Comparison of ENCODE assay signal across 17 mouse cellular contexts in the genomic region with DNA sequence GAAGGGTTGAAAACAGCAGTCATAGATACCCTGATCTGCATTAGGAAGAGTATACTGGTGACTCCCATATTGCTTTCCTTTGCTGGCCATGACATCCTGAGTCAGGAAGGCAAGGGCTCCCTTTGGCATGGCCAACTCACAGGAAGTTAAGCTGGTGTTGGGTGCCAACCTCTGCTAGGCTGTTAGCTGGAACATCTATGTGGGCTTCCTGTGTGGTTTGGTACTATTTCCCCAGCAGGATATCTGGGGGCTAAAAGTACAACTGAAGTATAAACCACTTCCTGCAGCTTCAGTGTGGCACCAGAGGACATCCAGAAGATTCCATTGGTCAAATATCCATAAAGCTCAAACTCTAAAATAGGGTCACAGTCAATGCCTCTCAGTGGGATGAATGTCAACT.
A peak's percentile ranks its signal among the peaks of the same experiment; 100 is the strongest.
DNase-seq lines count a peak whose midpoint lies in the region; ATAC-seq and TF ChIP-seq lines count a peak whose summit lies in the region.
"Had no signal": no experiment of that assay in that cellular context is flagged by ENCODE, and none has a peak within 500 bp of the region (broad histone marks: within the 10 kb centered on the region; RNA-seq: fewer than 3 reads in every experiment).

No protein-coding gene starts in this region.

- H3K9ac ChIP-seq in heart, embryonic 11.5 days (ENCODE audit: low read depth, low read length) = no peak overlapping the region
- H3K9ac ChIP-seq in kidney, embryonic 15.5 days = no peak overlapping the region
- H3K9ac ChIP-seq: forebrain, embryonic 13.5 days; hindbrain, embryonic 14.5 days; liver, embryonic 15.5 days; neural tube, embryonic 15.5 days had no signal

- H3K36me3 ChIP-seq in heart, embryonic 11.5 days (ENCODE audit: control insufficient read depth, insufficient read depth, low read length) = no peaks in the 10 kb centered on the region
- no peaks in the 10 kb centered on the region for H3K36me3 ChIP-seq in kidney, embryonic 15.5 days
- H3K36me3 ChIP-seq: liver, embryonic 15.5 days; neural tube, embryonic 15.5 days had no signal

- H3K27ac ChIP-seq in heart, embryonic 11.5 days (ENCODE audit: low read depth, low read length) = no peak overlapping the region
- no peak overlapping the region for H3K27ac ChIP-seq in kidney, embryonic 15.5 days
- H3K27ac ChIP-seq: forebrain, embryonic 13.5 days; hindbrain, embryonic 14.5 days; liver, embryonic 15.5 days; neural tube, embryonic 15.5 days had no signal

- H3K27me3 ChIP-seq in heart, embryonic 11.5 days (ENCODE audit: control insufficient read depth, insufficient read depth, low read length) = no peaks in the 10 kb centered on the region
- H3K27me3 ChIP-seq in kidney, embryonic 15.5 days = no peaks in the 10 kb centered on the region
- H3K27me3 ChIP-seq: forebrain, embryonic 13.5 days; liver, embryonic 15.5 days; neural tube, embryonic 15.5 days had no signal

- no peaks in the 10 kb centered on the region for H3K9me3 ChIP-seq in heart, embryonic 11.5 days (replicated peaks; ENCODE audit: control insufficient read depth, low read length)
- no peaks in the 10 kb centered on the region for H3K9me3 ChIP-seq in kidney, embryonic 15.5 days (replicated peaks)
- H3K9me3 ChIP-seq: forebrain, embryonic 13.5 days; liver, embryonic 15.5 days; neural tube, embryonic 15.5 days had no signal

- DNase-seq in heart, adult 11 months = peak; percentile 80
- DNase-seq in naive thymus-derived CD4-positive, alpha-beta T cell, adult 2 months (ENCODE audit: low read depth) = peak; percentile 65
- DNase-seq in thymus, postnatal 25 days = peak; percentile 54
- no peak for DNase-seq in retina, postnatal 1 day
- no peak for DNase-seq in lung, adult 2 months
- DNase-seq: adrenal gland, adult 8-10 months; cerebellum, adult 18-20 months; kidney, adult 8-10 months; kidney, postnatal 4 days; layer of hippocampus, postnatal 36 days had no signal

- H3K4me2 ChIP-seq in heart, embryonic 11.5 days = no peak overlapping the region
- no peak overlapping the region for H3K4me2 ChIP-seq in kidney, embryonic 15.5 days
- H3K4me2 ChIP-seq: forebrain, embryonic 13.5 days; hindbrain, embryonic 14.5 days; liver, embryonic 15.5 days; neural tube, embryonic 15.5 days had no signal

- TF ChIP-seq CTCF in lung, adult 2 months (IDR thresholded peaks at IDR 0.05; ENCODE audit: insufficient read depth, low read length) = no peak

- no peaks in the 10 kb centered on the region for H3K4me1 ChIP-seq in heart, embryonic 11.5 days (ENCODE audit: control insufficient read depth, insufficient read depth, low read length)
- H3K4me1 ChIP-seq in kidney, embryonic 15.5 days = no peaks in the 10 kb centered on the region
- H3K4me1 ChIP-seq in lung, adult 2 months (ENCODE audit: control insufficient read depth, insufficient read depth, low read length) = peaks cover 3% of the 10 kb centered on the region
- H3K4me1 ChIP-seq: forebrain, embryonic 13.5 days; liver, embryonic 15.5 days; neural tube, embryonic 15.5 days had no signal

- no peak for ATAC-seq in heart, embryonic 11.5 days (replicated peaks; ENCODE audit: insufficient number of reproducible peaks, low FRiP score, low TSS enrichment)
- ATAC-seq in granulocyte monocyte progenitor cell, adult 5-6 weeks (replicated peaks; ENCODE audit: poor library complexity, severe bottlenecking) = peak; percentile 95
- ATAC-seq in kidney, embryonic 15.5 days (replicated peaks; ENCODE audit: low FRiP score) = no peak
- ATAC-seq: forebrain, embryonic 13.5 days had no signal

- TF ChIP-seq POLR2A in lung, adult 2 months (IDR thresholded peaks at IDR 0.05; ENCODE audit: borderline replicate concordance, extremely low read depth, low read depth, low read length) = no peak

- H3K4me3 ChIP-seq in heart, embryonic 11.5 days (ENCODE audit: low read depth, low read length) = no peak overlapping the region
- no peak overlapping the region for H3K4me3 ChIP-seq in kidney, embryonic 15.5 days (replicated peaks)
- H3K4me3 ChIP-seq in lung, adult 2 months (replicated peaks; ENCODE audit: extremely low read depth, low read depth, low read length) = no peak overlapping the region
- H3K4me3 ChIP-seq: forebrain, embryonic 13.5 days; liver, embryonic 15.5 days; neural tube, embryonic 15.5 days had no signal

Comparison
In these comparisons a context has a peak if more than half of its experiments do, and no peak if none do; other contexts are left out.
1. DNase-seq: peak in heart, adult 11 months (single experiment), naive thymus-derived CD4-positive, alpha-beta T cell, adult 2 months (single experiment) and thymus, postnatal 25 days (single experiment); none in retina, postnatal 1 day (single experiment) and lung, adult 2 months (single experiment).